Mouse (Mus musculus) stomach, embryonic 14.5 days (tissue): Measurements from ENCODE around the gene 1700029P11Rik. TPM values are rescaled to one million over a fixed set of nuclear protein-coding genes. Genes with fewer than 3 reads are reported as not detected.

Experiments
- ATAC-seq: fragments of 200-750 bp; cut with Nextera tagmentation; 2 replicates; pipeline ENCODE4 v1.8.0; 2017; ENCODE audit warnings: low read depth, moderate TSS enrichment; ENCODE audit not compliant: insufficient number of reproducible peaks, insufficient read depth, low FRiP score
- H3K27ac ChIP-seq: fragments of 300-500 bp; sonication (generic); 2 replicates; pipeline ENCODE4 v1.5.1; 2014; ENCODE audit warnings: mild to moderate bottlenecking, low read length, moderate library complexity, mixed read lengths
- H3K27me3 ChIP-seq: fragments of 300-500 bp; sonication (generic); 2 replicates; pipeline ENCODE4 v1.6.1; 2014; ENCODE audit warnings: low read length, control low read depth, mixed read lengths; ENCODE audit not compliant: control insufficient read depth, insufficient read depth
- H3K36me3 ChIP-seq: fragments of 300-500 bp; sonication (generic); 2 replicates; pipeline ENCODE4 v1.6.1; 2014; ENCODE audit warnings: mild to moderate bottlenecking, control low read depth, low read length, moderate library complexity, mixed read lengths; ENCODE audit not compliant: control insufficient read depth, insufficient read depth
- H3K4me1 ChIP-seq: fragments of 300-500 bp; sonication (generic); 2 replicates; pipeline ENCODE4 v1.6.1; 2014; ENCODE audit warnings: low read length, control low read depth, mixed read lengths; ENCODE audit not compliant: control insufficient read depth, insufficient read depth
- H3K4me2 ChIP-seq: fragments of 300-500 bp; sonication (generic); replicated peaks from 2 replicates; pipeline ENCODE4 v1.6.1; 2014; ENCODE audit warnings: low read depth, low read length, control low read depth
- H3K4me3 ChIP-seq: fragments of 300-500 bp; sonication (generic); 2 replicates; pipeline ENCODE4 v1.5.1; 2014; ENCODE audit warnings: low read depth, low read length, control low read depth
- H3K9ac ChIP-seq: fragments of 300-500 bp; sonication (generic); replicated peaks from 2 replicates; pipeline ENCODE4 v1.6.1; 2014; ENCODE audit warnings: low read depth, mild to moderate bottlenecking, control low read depth, low read length, moderate library complexity, mixed read lengths
- H3K9me3 ChIP-seq: fragments of 300-500 bp; sonication (generic); 2 replicates; pipeline ENCODE4 v1.6.1; 2016; ENCODE audit warnings: low read depth, low read length, control low read depth; ENCODE audit not compliant: control insufficient read depth
- WGBS: fragments of 180-500 bp; shearing (Covaris S2); extraction: QIAGEN DNeasy Blood & Tissue Kit; methylation state at CpG from one replicate; pipeline ENCODE4 v1.1.7; 2014; 5-methylcytosine and 5-hydroxymethylcytosine counted together
- polyA plus RNA-seq: library from polyadenylated mRNA; unstranded; fragments of >200 nt; fragmentation: Nextera tagmentation; extraction: Ambion mirVana; gene quantifications from 2 replicates; pipeline ENCODE4 v1.2.1, GENCODE M21; 2014

The 1700029P11Rik gene
- polyA plus RNA-seq, 1 experiment from 2014 or later: not detected

GRCm38 (mm10) chr15:82019288-82019687 lies 38.9 kb downstream of the 1700029P11Rik start:
- WGBS: 89% methylated on average over 3 of the region's 3 CpGs
- Histone ChIP-seq H3K9ac (no peak overlapping the region), H3K4me3 (no peak overlapping the region), H3K4me1 (peaks cover 8% of the 10 kb centered on the region), H3K36me3 (peaks cover 27% of the 10 kb centered on the region), H3K9me3 (no peaks in the 10 kb centered on the region), H3K27me3 (no peaks in the 10 kb centered on the region), H3K27ac (no peak overlapping the region), H3K4me2 (no peak overlapping the region)
- ATAC-seq: no peak

- ATAC-seq: no peak
- H3K9me3 ChIP-seq: no peaks in the 10 kb centered on the region
- H3K27me3 ChIP-seq: no peaks in the 10 kb centered on the region
- peaks cover 57% of the 10 kb centered on the region for H3K36me3 ChIP-seq
- no peaks in the 10 kb centered on the region for H3K4me1 ChIP-seq
- WGBS: 89% methylated on average over 13 of the region's 13 CpGs
- H3K4me3 ChIP-seq: no peak overlapping the region
- no peak overlapping the region for H3K27ac ChIP-seq
- H3K9ac ChIP-seq: no peak overlapping the region
- no peak overlapping the region for H3K4me2 ChIP-seq
Measured at GRCm38 (mm10) chr15:82022535-82023088, 42.3 kb downstream of the 1700029P11Rik start.

GRCm38 (mm10) chr15:82023965-82024635 lies 43.8 kb downstream of the 1700029P11Rik start:
- Histone ChIP-seq H3K36me3 (peaks cover 61% of the 10 kb centered on the region), H3K4me3 (no peak overlapping the region), H3K27me3 (no peaks in the 10 kb centered on the region), H3K4me1 (no peaks in the 10 kb centered on the region), H3K27ac (no peak overlapping the region), H3K4me2 (no peak overlapping the region), H3K9ac (no peak overlapping the region), H3K9me3 (no peaks in the 10 kb centered on the region)
- ATAC-seq: no peak
- 85% methylated on average over 6 of the region's 6 CpGs for WGBS

- no peak for ATAC-seq
- Histone ChIP-seq H3K27me3 (no peaks in the 10 kb centered on the region), H3K9ac (no peak overlapping the region), H3K27ac (no peak overlapping the region), H3K4me1 (no peaks in the 10 kb centered on the region), H3K36me3 (peaks cover 72% of the 10 kb centered on the region), H3K4me3 (no peak overlapping the region), H3K4me2 (no peak overlapping the region), H3K9me3 (no peaks in the 10 kb centered on the region)
- 87% methylated on average over 7 of the region's 7 CpGs for WGBS
Measured at GRCm38 (mm10) chr15:82027276-82027675, 46.9 kb downstream of the 1700029P11Rik start.

GRCm38 (mm10) chr15:82027726-82028125 lies 47.4 kb downstream of the 1700029P11Rik start:
- H3K27me3 ChIP-seq: no peaks in the 10 kb centered on the region

More at GRCm38 (mm10) chr15:82027726-82028125, 47.4 kb downstream of the 1700029P11Rik start:
- Histone ChIP-seq H3K9ac (no peak overlapping the region), H3K9me3 (no peaks in the 10 kb centered on the region), H3K36me3 (peaks cover 72% of the 10 kb centered on the region), H3K4me2 (no peak overlapping the region), H3K27ac (no peak overlapping the region), H3K4me1 (no peaks in the 10 kb centered on the region), H3K4me3 (no peak overlapping the region)
- ATAC-seq: no peak
- 81% methylated on average over 7 of the region's 7 CpGs for WGBS

Other genes with a start within 250 kb of the 1700029P11Rik start
- 35.5 and 46.2 TPM in 2 replicates for gene Zc3h7b, start 235.5 kb upstream of the 1700029P11Rik start, polyA plus RNA-seq
- 90.9 and 92.7 TPM in 2 replicates for gene Rangap1, start 235.0 kb upstream of the 1700029P11Rik start, polyA plus RNA-seq
- gene Tef, start 178.1 kb upstream of the 1700029P11Rik start, polyA plus RNA-seq: 23.7 and 25.6 TPM in 2 replicates
- gene Tob2, start 121.7 kb upstream of the 1700029P11Rik start, polyA plus RNA-seq: 24.5 and 25.1 TPM in 2 replicates
- gene Phf5a, start 108.6 kb upstream of the 1700029P11Rik start, polyA plus RNA-seq: 153 and 157 TPM in 2 replicates
- gene Aco2, start 108.2 kb upstream of the 1700029P11Rik start, polyA plus RNA-seq: 136 and 144 TPM in 2 replicates
- 62.7 and 68.0 TPM in 2 replicates for gene Polr3h, start 54.3 kb upstream of the 1700029P11Rik start, polyA plus RNA-seq
- gene Csdc2, start 43.8 kb upstream of the 1700029P11Rik start, polyA plus RNA-seq: 15.7 and 18.3 TPM in 2 replicates
- 29.9 and 37.2 TPM in 2 replicates for gene Pmm1, start 19.6 kb upstream of the 1700029P11Rik start, polyA plus RNA-seq
- 75.4 and 90.0 TPM in 2 replicates for gene Xrcc6, start 7.3 kb downstream of the 1700029P11Rik start, polyA plus RNA-seq
- 24.2 and 26.3 TPM in 2 replicates for gene Desi1, start 53.3 kb downstream of the 1700029P11Rik start, polyA plus RNA-seq
- gene Snu13, start 67.1 kb downstream of the 1700029P11Rik start, polyA plus RNA-seq: 283 and 284 TPM in 2 replicates
- not detected in 2 replicates for gene 4930407I10Rik, start 78.6 kb downstream of the 1700029P11Rik start, polyA plus RNA-seq
- gene Mei1, start 89.5 kb downstream of the 1700029P11Rik start, polyA plus RNA-seq: 0.09 TPM in 1 of 2 replicates, not detected in the other
- gene Ccdc134, start 147.4 kb downstream of the 1700029P11Rik start, polyA plus RNA-seq: 17.7 and 18.4 TPM in 2 replicates
- gene Srebf2, start 166.6 kb downstream of the 1700029P11Rik start, polyA plus RNA-seq: 128 and 133 TPM in 2 replicates
- gene Shisa8, start 232.3 kb downstream of the 1700029P11Rik start, polyA plus RNA-seq: 0.30 and 0.39 TPM in 2 replicates
- 0.18 TPM in 1 of 2 replicates, not detected in the other for gene Tnfrsf13c, start 243.8 kb downstream of the 1700029P11Rik start, polyA plus RNA-seq